Mouse (Mus musculus): ENCODE results near the gene Aqp1.

GRCm38 (mm10) chr6:55343446-55343845 lies 7.2 kb downstream of the Aqp1 start:
- TF ChIP-seq POLR2A (IDR thresholded peaks at IDR 0.05; ENCODE audit: low read depth, low read length) (no peak), CTCF (IDR thresholded peaks at IDR 0.05; ENCODE audit: extremely low read depth, insufficient read depth, insufficient read length, insufficient replicate concordance) (no peak)
